Mouse (Mus musculus) forebrain, embryonic 13.5 days (tissue): Measurements from ENCODE around the gene Zfpl1. TPM values are rescaled to one million over a fixed set of nuclear protein-coding genes. Genes with fewer than 3 reads are reported as not detected.

ENCODE experiments used
- ATAC-seq: fragments of 200-750 bp; cut with Nextera tagmentation; 2 replicates; pipeline ENCODE4 v1.8.0; 2017
- H3K27ac ChIP-seq: fragments of 300-500 bp; sonication (generic); 2 replicates; pipeline ENCODE4 v1.5.1; 2015; ENCODE audit warnings: inconsistent platforms, mild to moderate bottlenecking, moderate library complexity
- H3K27me3 ChIP-seq: fragments of 300-500 bp; sonication (generic); 2 replicates; pipeline ENCODE4 v1.6.1; 2015; ENCODE audit warnings: mild to moderate bottlenecking, inconsistent platforms
- H3K36me3 ChIP-seq: fragments of 300-500 bp; sonication (generic); 2 replicates; pipeline ENCODE4 v1.6.1; 2015; ENCODE audit warnings: mild to moderate bottlenecking, inconsistent platforms; ENCODE audit not compliant: poor library complexity, severe bottlenecking
- H3K4me1 ChIP-seq: fragments of 300-500 bp; sonication (generic); 2 replicates; pipeline ENCODE4 v1.6.1; 2015; ENCODE audit warnings: inconsistent platforms
- H3K4me2 ChIP-seq: fragments of 300-500 bp; sonication (generic); 2 replicates; pipeline ENCODE4 v1.6.1; 2015; ENCODE audit warnings: inconsistent platforms, mild to moderate bottlenecking, moderate library complexity
- H3K4me3 ChIP-seq: fragments of 300-500 bp; sonication (generic); 2 replicates; pipeline ENCODE4 v1.5.1; 2015; ENCODE audit warnings: mild to moderate bottlenecking, inconsistent platforms
- H3K9ac ChIP-seq: fragments of 300-500 bp; sonication (generic); 2 replicates; pipeline ENCODE4 v1.6.1; 2015; ENCODE audit warnings: mild to moderate bottlenecking, inconsistent platforms
- H3K9me3 ChIP-seq: fragments of 300-500 bp; sonication (generic); replicated peaks from 2 replicates; pipeline ENCODE4 v1.6.1; 2016; ENCODE audit warnings: inconsistent platforms
- WGBS: fragments of 180-500 bp; shearing (Covaris S2); methylation state at CpG from one replicate; pipeline ENCODE4 v1.1.7; 2015; 5-methylcytosine and 5-hydroxymethylcytosine counted together
- polyA plus RNA-seq: library from polyadenylated mRNA; unstranded; fragments of >200 nt; fragmentation: Nextera tagmentation; extraction: Ambion mirVana; gene quantifications from 2 replicates; pipeline ENCODE4 v1.2.1, GENCODE M21; 2015

Gene Zfpl1
- polyA plus RNA-seq, 1 experiment from 2014 or later, result 71.7 TPM

DNA sequence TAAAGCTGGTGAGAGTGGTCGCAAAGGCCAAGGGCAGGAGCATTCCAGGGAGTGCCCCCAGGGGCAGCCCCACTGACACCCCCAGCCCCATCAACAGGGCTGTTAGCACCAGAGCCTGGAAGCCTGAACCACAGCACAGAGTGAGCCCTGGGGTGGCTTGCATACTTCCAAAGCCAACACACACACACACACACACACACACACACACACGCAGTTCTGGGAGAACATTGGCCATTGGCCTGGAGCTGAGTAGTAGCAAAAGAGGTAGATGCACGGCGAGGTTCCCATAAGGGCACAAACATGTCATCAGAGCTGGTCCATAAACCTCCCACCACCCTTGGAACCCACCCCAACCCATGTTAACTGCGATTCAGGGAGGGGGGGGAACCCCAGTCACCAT, 18.2 kb downstream of the Zfpl1 start:
- ATAC-seq, result no peak
- H3K27ac ChIP-seq, result peak overlapping the region; percentile 87
- H3K4me1 ChIP-seq, result peaks cover 44% of the 10 kb centered on the region
- peak overlapping the region; percentile 80 for H3K9ac ChIP-seq
- peak overlapping the region; percentile 51 for H3K4me3 ChIP-seq
- no peaks in the 10 kb centered on the region for H3K9me3 ChIP-seq
- peaks cover 29% of the 10 kb centered on the region for H3K36me3 ChIP-seq
- peak overlapping the region; percentile 96 for H3K4me2 ChIP-seq
- 27% methylated on average over 5 of the region's 5 CpGs for WGBS
- no peaks in the 10 kb centered on the region for H3K27me3 ChIP-seq

DNA sequence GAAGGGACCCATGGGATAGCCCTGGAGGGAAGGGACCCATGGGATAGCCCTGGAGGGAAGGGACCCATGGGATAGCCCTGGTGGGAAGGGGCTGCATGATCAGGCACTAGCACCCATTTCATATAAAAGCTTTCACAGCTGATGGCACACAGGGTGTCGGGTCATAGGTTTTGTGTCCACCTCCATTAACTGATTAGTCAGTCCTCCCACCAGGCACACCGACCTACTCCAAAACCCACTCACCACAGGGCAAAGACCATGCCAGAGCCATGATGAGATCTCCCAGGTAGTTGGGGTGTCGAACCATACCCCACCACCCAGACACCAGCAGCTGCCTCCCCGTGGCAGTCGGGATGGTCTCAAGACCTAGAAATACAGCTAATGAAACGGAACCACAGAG, 21.7 kb downstream of the Zfpl1 start:
- 95% methylated on average over 6 of the region's 6 CpGs for WGBS
- Histone ChIP-seq H3K9me3 (no peaks in the 10 kb centered on the region), H3K9ac (peak overlapping the region; percentile 26; the same call in 1 of the 2 replicates), H3K4me2 (peak overlapping the region; percentile 100), H3K36me3 (peaks cover 18% of the 10 kb centered on the region), H3K4me1 (peaks cover 57% of the 10 kb centered on the region), H3K27me3 (no peaks in the 10 kb centered on the region), H3K4me3 (no peak overlapping the region), H3K27ac (no peak overlapping the region)
- no peak for ATAC-seq

DNA sequence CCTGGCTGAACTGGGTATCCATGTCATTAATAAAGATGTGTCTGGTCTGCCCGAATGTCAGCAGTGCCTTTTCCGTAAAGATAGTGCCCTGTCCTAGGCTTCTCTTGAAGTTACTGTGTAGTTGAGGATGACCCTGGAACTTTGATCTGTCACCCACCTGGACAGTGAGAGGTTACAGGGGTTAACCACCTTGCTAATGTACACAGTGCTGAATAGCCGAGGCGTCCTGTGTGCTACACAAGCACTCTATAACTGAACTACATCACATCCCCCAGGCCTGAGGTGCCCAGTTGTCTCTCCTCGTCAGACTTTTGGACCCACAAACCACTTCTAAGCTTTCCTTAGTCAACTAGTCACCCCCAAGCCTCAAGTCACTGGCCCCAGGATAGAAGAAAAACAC, 22.3 kb downstream of the Zfpl1 start:
- H3K4me2 ChIP-seq, result peak overlapping the region; percentile 100
- H3K27ac ChIP-seq, result no peak overlapping the region
- no peaks in the 10 kb centered on the region for H3K9me3 ChIP-seq
- WGBS, result 72% methylated on average over 5 of the region's 5 CpGs
- H3K4me3 ChIP-seq, result peak overlapping the region; percentile 89
- no peak for ATAC-seq
- H3K9ac ChIP-seq, result peak overlapping the region; percentile 99
- H3K4me1 ChIP-seq, result peaks cover 54% of the 10 kb centered on the region
- no peaks in the 10 kb centered on the region for H3K27me3 ChIP-seq
- H3K36me3 ChIP-seq, result peaks cover 18% of the 10 kb centered on the region

- peak overlapping the region; percentile 97 for H3K27ac ChIP-seq
- peaks cover 18% of the 10 kb centered on the region for H3K36me3 ChIP-seq
- no peak for ATAC-seq
- no peaks in the 10 kb centered on the region for H3K27me3 ChIP-seq
- H3K4me3 ChIP-seq, result peak overlapping the region; percentile 89
- peak overlapping the region; percentile 100 for H3K4me2 ChIP-seq
- H3K9ac ChIP-seq, result peak overlapping the region; percentile 99
- peaks cover 51% of the 10 kb centered on the region for H3K4me1 ChIP-seq
- WGBS, result 1% methylated on average over 43 of the region's 44 CpGs
- no peaks in the 10 kb centered on the region for H3K9me3 ChIP-seq
Measured at GRCm38 (mm10) chr19:6061641-6062302, 23.0 kb downstream of the Zfpl1 start.

DNA sequence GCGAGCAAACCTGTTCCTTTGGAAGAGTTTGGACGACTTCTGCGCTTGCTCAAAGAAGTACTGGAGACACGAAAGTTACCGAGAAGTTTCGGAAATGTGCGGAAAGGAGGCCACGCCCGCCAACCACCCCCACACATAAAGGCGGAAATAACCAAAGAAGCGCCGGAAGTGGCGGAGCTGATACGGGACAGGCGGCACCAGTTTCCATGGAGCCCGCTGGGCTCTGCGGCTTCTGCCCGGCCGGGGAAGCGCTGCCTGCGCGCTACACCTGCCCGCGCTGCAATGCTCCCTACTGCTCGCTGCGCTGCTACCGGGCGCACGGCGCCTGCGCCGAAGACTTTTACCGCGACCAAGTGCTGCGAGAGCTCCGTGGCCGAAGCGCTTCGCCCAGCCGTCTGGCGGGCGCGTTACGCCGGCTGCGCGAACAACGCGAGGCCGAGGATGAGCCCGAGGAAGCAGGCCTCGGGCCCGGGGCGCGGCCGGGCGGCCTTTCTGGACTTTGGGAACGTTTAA, 23.7 kb downstream of the Zfpl1 start, which contains the start of gene Znhit2:
Gene Znhit2 (plus strand): TSS at position 172 of the 513 bp plus-strand sequence.
- peak; percentile 63 for ATAC-seq

DNA sequence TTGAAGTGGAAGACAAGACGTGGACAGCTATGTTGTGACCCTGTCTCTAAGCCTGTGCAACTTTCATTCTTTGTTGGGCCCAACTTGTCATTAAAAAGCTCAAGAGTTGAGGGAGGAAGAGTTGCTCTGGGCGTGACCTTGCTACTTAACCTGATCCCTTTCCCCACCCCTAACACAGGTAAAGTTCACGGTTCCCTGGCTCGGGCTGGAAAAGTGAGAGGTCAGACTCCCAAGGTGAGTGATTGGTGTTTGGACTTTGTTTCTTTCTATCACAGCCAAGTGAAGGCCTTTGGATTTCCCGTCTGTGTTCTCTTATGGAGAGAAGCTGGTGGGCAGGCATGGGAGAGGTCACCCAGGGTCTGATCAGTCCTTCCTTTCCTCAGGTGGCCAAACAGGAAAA, 25.8 kb downstream of the Zfpl1 start:
- Histone ChIP-seq H3K9me3 (no peaks in the 10 kb centered on the region), H3K4me2 (peak overlapping the region; percentile 86), H3K27ac (no peak overlapping the region), H3K4me1 (peaks cover 47% of the 10 kb centered on the region), H3K36me3 (peaks cover 37% of the 10 kb centered on the region), H3K27me3 (no peaks in the 10 kb centered on the region), H3K9ac (peak overlapping the region; percentile 95), H3K4me3 (peak overlapping the region; percentile 87)
- ATAC-seq, result no peak
- WGBS, result 91% methylated on average over 5 of the region's 5 CpGs

More for the DNA sequence above, 23.7 kb downstream of the Zfpl1 start, which contains the start of gene Znhit2:
- Histone ChIP-seq H3K9ac (peak within 1 kb of the TSS; percentile 99), H3K36me3 (peaks cover 18% of the 10 kb centered on the region), H3K4me2 (peak within 1 kb of the TSS; percentile 100), H3K27ac (peak within 1 kb of the TSS; percentile 97), H3K4me3 (peak within 1 kb of the TSS; percentile 89), H3K9me3 (no peaks in the 10 kb centered on the region), H3K27me3 (no peaks in the 10 kb centered on the region), H3K4me1 (peaks cover 51% of the 10 kb centered on the region)
- 1% methylated on average over 58 of the region's 58 CpGs for WGBS

GRCm38 (mm10) chr19:6058513-6058912, 26.2 kb downstream of the Zfpl1 start:
- Histone ChIP-seq H3K9ac (peak overlapping the region; percentile 95), H3K4me2 (peak overlapping the region; percentile 86), H3K9me3 (no peaks in the 10 kb centered on the region), H3K36me3 (peaks cover 42% of the 10 kb centered on the region), H3K4me3 (peak overlapping the region; percentile 87), H3K27me3 (no peaks in the 10 kb centered on the region), H3K4me1 (peaks cover 47% of the 10 kb centered on the region), H3K27ac (no peak overlapping the region)
- no peak for ATAC-seq
- 44% methylated on average over 5 of the region's 5 CpGs for WGBS

- Histone ChIP-seq H3K9ac (peak within 1 kb of the TSS; percentile 95), H3K27ac (peak within 1 kb of the TSS; percentile 70), H3K27me3 (no peaks in the 10 kb centered on the region), H3K4me1 (peaks cover 37% of the 10 kb centered on the region), H3K4me2 (peak within 1 kb of the TSS; percentile 86), H3K4me3 (peak within 1 kb of the TSS; percentile 87), H3K9me3 (no peaks in the 10 kb centered on the region), H3K36me3 (peaks cover 52% of the 10 kb centered on the region)
- under 1% methylated on average over 61 of the region's 63 CpGs for WGBS
- ATAC-seq, result peak; percentile 88
Measured at GRCm38 (mm10) chr19:6057313-6058096, 27.3 kb downstream of the Zfpl1 start, which contains the start of the genes Mrpl49 and Fau. Mrpl49 (minus strand) TSS chr19:6057785. Fau (plus strand) TSS chr19:6057844.

DNA sequence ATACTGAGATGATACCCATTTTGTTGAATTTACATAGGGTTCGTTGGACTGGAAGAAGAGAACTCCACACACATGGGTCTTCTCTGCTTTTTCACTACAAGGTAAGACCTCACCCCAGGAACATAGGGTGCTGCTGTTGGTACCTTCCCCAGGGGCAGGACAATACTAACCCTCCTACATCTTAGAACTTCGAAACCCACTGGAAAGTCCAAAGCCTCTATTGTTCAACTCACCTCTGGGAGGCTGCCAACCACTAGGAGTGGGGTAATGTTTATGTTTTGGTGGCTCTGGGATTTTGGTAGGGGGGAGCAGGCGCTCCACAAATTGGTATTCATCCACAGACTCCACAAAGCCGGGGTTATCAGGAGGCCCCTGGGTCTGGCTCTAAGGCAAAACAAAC, 28.1 kb downstream of the Zfpl1 start:
- H3K4me1 ChIP-seq, result peaks cover 28% of the 10 kb centered on the region
- H3K4me3 ChIP-seq, result peak overlapping the region; percentile 87
- no peaks in the 10 kb centered on the region for H3K9me3 ChIP-seq
- H3K36me3 ChIP-seq, result peaks cover 60% of the 10 kb centered on the region
- H3K27me3 ChIP-seq, result no peaks in the 10 kb centered on the region
- H3K4me2 ChIP-seq, result peak overlapping the region; percentile 81
- WGBS, result 43% methylated on average over 4 of the region's 4 CpGs
- H3K9ac ChIP-seq, result peak overlapping the region; percentile 95
- no peak for ATAC-seq
- no peak overlapping the region for H3K27ac ChIP-seq

GRCm38 (mm10) chr19:6054296-6054695, 30.5 kb downstream of the Zfpl1 start:
- peaks cover 21% of the 10 kb centered on the region for H3K4me1 ChIP-seq
- peaks cover 73% of the 10 kb centered on the region for H3K36me3 ChIP-seq
- no peaks in the 10 kb centered on the region for H3K9me3 ChIP-seq
- 88% methylated on average over 5 of the region's 5 CpGs for WGBS
- ATAC-seq, result no peak
- H3K27me3 ChIP-seq, result no peaks in the 10 kb centered on the region
- H3K4me3 ChIP-seq, result no peak overlapping the region
- no peak overlapping the region for H3K9ac ChIP-seq
- H3K27ac ChIP-seq, result no peak overlapping the region
- H3K4me2 ChIP-seq, result no peak overlapping the region

GRCm38 (mm10) chr19:6052516-6052915, 32.2 kb downstream of the Zfpl1 start:
- Histone ChIP-seq H3K27ac (no peak overlapping the region), H3K9me3 (no peaks in the 10 kb centered on the region), H3K4me1 (peaks cover 25% of the 10 kb centered on the region), H3K4me3 (no peak overlapping the region), H3K27me3 (no peaks in the 10 kb centered on the region), H3K9ac (no peak overlapping the region), H3K4me2 (no peak overlapping the region), H3K36me3 (peaks cover 79% of the 10 kb centered on the region)
- ATAC-seq, result no peak
- 87% methylated on average over 7 of the region's 7 CpGs for WGBS
